Mouse (Mus musculus) bone marrow, adult 2 months (tissue): ENCODE measurements at regions not wholly inside any gene's neighbourhood (a gene's known extent, or its start where the extent isn't known, plus 50 kb on each side); places are given as distances from the start of the nearest gene placed in this dataset.

Experiments
- CTCF ChIP-seq: fragments of 200-500 bp; IDR thresholded peaks from 2 replicates; pipeline ENCODE4 v1.5.1; 2011; ENCODE audit warnings: low read length, control low read depth; ENCODE audit not compliant: control insufficient read depth, insufficient read depth
- POLR2A ChIP-seq: fragments of 200-500 bp; IDR thresholded peaks from 2 replicates; pipeline ENCODE4 v1.6.1; 2011; ENCODE audit warnings: low read depth, mild to moderate bottlenecking, control low read depth, low read length, borderline replicate concordance; ENCODE audit not compliant: control insufficient read depth

DNA sequence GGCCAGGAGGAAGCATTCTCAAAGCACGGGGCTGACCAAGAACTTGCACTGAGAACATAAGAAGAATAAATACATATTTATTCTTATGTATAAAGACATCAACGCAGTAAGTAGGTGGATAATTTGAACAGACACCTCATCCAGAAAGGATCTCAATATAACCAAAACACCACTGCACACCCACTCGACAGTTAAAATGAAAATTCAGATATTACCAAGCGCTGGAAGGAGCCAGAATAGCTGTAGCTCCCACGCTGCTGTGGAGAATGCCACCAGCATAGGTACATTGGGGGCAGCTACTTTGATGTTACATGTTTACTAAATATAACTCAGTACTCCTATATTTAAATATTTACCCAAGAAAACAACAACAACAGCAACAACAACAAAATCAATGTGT is 280.4 kb upstream of the Eif4g2 start:
- no peak for TF ChIP-seq CTCF
- no peak for TF ChIP-seq POLR2A
